Mouse (Mus musculus): ENCODE results near the gene Slc9a8. TPM values are rescaled to one million over a fixed set of nuclear protein-coding genes. Genes with fewer than 3 reads are reported as not detected.
"Not testable (repeated sequence)": the region's sequence is repeated elsewhere in the genome, so short reads cannot be mapped to it uniquely, and the experiment has no call there.

Gene Slc9a8
- polyA plus RNA-seq, 1 experiment from 2014 or later: 23.2 TPM

DNA sequence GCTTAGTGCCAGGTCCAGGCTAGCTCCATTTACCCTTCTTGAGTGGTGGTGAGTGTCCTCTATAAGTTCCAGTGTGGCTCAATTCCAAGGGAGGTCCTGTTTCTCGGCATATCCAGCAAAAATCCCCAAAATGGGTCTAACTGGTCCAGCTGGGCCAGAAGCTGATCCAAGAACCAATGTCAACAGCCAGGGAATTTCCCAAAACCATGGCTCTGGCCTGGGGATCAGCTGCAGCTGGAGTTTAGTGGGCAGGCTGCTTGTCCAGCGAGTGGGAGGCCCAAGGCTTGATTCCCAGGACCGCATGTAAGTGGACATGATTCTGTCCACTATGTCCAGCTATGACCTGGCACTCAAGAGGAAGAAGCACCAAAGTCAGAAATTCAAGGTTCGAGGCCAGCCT is 35.1 kb upstream of the Slc9a8 start:
- Histone ChIP-seq H3K4me3 (no peak overlapping the region), H3K9ac (no peak overlapping the region), H3K4me1 (no peaks in the 10 kb centered on the region), H3K36me3 (no peaks in the 10 kb centered on the region), H3K4me2 (replicated peaks) (no peak overlapping the region), H3K27ac (no peak overlapping the region), H3K27me3 (no peaks in the 10 kb centered on the region), H3K9me3 (no peaks in the 10 kb centered on the region)
- no peak for ATAC-seq (ENCODE audit: low FRiP score, low read depth)
- WGBS: 85% methylated on average over 4 of the region's 4 CpGs

GRCm38 (mm10) chr2:167386998-167387397 is 34.5 kb upstream of the Slc9a8 start:
- Histone ChIP-seq H3K4me1 (no peaks in the 10 kb centered on the region), H3K4me3 (no peak overlapping the region), H3K27ac (no peak overlapping the region), H3K9ac (no peak overlapping the region), H3K4me2 (replicated peaks) (no peak overlapping the region), H3K9me3 (no peaks in the 10 kb centered on the region), H3K27me3 (no peaks in the 10 kb centered on the region), H3K36me3 (no peaks in the 10 kb centered on the region)
- ATAC-seq (ENCODE audit: low FRiP score, low read depth): no peak
- WGBS: 68% methylated on average over 6 of the region's 6 CpGs

- H3K9ac ChIP-seq: no peak overlapping the region
- no peaks in the 10 kb centered on the region for H3K36me3 ChIP-seq
- H3K4me2 ChIP-seq (replicated peaks): no peak overlapping the region
- no peak overlapping the region for H3K27ac ChIP-seq
- H3K27me3 ChIP-seq: no peaks in the 10 kb centered on the region
- H3K9me3 ChIP-seq: 0 out of 2 replicates have a peak, but pooled peaks cover 3% of the 10 kb centered on the region
- ATAC-seq (ENCODE audit: low FRiP score, low read depth): no peak
- H3K4me1 ChIP-seq: no peaks in the 10 kb centered on the region
- 84% methylated on average over 7 of the region's 7 CpGs for WGBS
- H3K4me3 ChIP-seq: no peak overlapping the region
Observed at GRCm38 (mm10) chr2:167394426-167394825, 27.1 kb upstream of the Slc9a8 start.

DNA sequence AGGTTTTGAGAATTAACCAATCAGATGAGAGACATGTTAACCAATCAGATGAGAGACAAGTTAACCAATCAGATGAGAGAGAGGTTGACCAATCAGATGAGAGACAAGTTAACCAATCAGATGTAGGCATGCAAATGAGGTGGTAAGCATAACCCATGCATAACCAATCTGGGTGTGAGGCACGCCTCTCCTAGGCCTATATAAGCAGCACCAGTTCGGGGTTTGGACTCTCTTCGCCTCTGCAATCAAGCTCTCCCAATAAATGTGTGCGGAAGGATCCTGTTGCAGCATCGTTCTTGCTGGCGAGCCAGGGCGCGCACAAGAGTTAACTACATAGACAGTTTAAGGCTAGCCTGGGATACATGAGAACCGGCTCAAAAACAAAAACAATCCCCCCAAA is 25.1 kb upstream of the Slc9a8 start:
- H3K36me3 ChIP-seq; H3K27ac ChIP-seq; ATAC-seq (ENCODE audit: low FRiP score, low read depth); H3K4me1 ChIP-seq; H3K4me2 ChIP-seq (replicated peaks); H3K4me3 ChIP-seq; H3K27me3 ChIP-seq; H3K9ac ChIP-seq; H3K9me3 ChIP-seq: not testable (repeated sequence)
- WGBS: 93% methylated on average over 9 of the region's 9 CpGs

DNA sequence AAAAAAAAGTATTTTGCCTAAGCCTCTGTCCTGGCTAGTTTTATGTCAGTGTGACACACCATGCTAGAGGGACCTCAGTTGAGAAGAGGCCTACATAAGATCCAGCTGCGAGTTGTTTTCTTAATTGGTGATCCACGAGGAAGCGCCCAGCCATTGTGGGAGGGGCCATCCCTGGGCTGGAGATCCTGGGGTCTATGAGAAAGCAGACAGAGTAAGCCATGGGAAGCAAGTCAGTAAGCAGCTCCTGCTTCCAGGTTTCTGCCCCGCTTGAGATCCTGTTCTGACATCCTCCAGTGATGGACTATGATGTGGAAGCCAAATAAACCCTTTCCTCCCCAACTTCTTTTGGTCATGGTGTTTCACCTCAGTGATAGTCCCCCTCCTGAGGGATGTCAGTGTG is 22.5 kb upstream of the Slc9a8 start:
- H3K4me3 ChIP-seq: no peak overlapping the region
- WGBS: 47% methylated on average over 4 of the region's 4 CpGs
- H3K27me3 ChIP-seq: no peaks in the 10 kb centered on the region
- no peak overlapping the region for H3K9ac ChIP-seq
- no peaks in the 10 kb centered on the region for H3K4me1 ChIP-seq
- H3K27ac ChIP-seq: no peak overlapping the region
- no peak overlapping the region for H3K4me2 ChIP-seq (replicated peaks)
- H3K36me3 ChIP-seq: no peaks in the 10 kb centered on the region
- H3K9me3 ChIP-seq: 0 out of 2 replicates have a peak, but pooled peaks cover 3% of the 10 kb centered on the region
- ATAC-seq (ENCODE audit: low FRiP score, low read depth): no peak

DNA sequence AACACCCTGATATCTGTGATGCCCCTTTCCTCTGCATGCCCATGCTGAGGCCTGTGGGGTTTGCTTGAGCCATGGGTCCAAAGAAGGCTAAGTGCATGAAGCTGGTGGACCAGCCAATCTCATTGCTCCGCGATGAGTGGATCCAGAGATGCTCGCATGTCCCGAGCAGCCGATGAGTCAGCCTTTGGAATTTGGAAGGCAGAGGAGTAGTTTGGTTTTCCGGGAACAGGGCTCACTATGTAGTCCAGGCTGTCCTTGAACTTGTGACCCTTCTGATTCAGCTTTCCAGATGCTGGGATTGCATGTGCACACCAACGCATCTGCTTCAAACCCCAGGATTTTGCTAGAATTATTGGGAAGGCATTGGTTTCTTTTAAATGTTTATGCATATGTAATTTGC is 21.9 kb upstream of the Slc9a8 start:
- no peaks in the 10 kb centered on the region for H3K4me1 ChIP-seq
- WGBS: 82% methylated on average over 7 of the region's 7 CpGs
- no peak overlapping the region for H3K27ac ChIP-seq
- no peak overlapping the region for H3K9ac ChIP-seq
- no peak for ATAC-seq (ENCODE audit: low FRiP score, low read depth)
- no peak overlapping the region for H3K4me2 ChIP-seq (replicated peaks)
- H3K36me3 ChIP-seq: no peaks in the 10 kb centered on the region
- no peak overlapping the region for H3K4me3 ChIP-seq
- no peaks in the 10 kb centered on the region for H3K27me3 ChIP-seq
- 0 out of 2 replicates have a peak, but pooled peaks cover 3% of the 10 kb centered on the region for H3K9me3 ChIP-seq

DNA sequence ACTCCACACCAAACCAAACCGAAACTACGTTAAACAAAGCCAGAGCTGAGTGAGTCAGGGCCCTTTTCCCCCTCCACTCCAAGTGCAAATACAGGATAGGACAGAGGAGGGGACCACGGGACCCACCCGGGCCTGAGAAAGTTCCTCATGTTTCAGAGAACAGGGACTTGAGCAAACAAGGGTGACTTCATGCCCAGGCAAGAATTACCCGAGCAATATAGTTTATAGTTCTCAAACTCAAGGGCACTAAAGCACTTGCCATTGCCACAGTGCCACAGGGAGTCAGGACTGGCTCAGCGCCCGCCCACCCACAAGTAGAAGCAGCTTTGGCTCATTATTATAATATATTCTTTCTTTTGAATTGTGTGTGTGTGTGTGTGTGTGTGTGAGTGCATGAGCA is 18.4 kb upstream of the Slc9a8 start:
- Histone ChIP-seq H3K4me1 (no peaks in the 10 kb centered on the region), H3K4me3 (no peak overlapping the region), H3K4me2 (replicated peaks) (no peak overlapping the region), H3K9me3 (no peaks in the 10 kb centered on the region), H3K27me3 (no peaks in the 10 kb centered on the region), H3K9ac (no peak overlapping the region), H3K27ac (no peak overlapping the region), H3K36me3 (no peaks in the 10 kb centered on the region)
- WGBS: 75% methylated on average over 7 of the region's 7 CpGs
- ATAC-seq (ENCODE audit: low FRiP score, low read depth): no peak

DNA sequence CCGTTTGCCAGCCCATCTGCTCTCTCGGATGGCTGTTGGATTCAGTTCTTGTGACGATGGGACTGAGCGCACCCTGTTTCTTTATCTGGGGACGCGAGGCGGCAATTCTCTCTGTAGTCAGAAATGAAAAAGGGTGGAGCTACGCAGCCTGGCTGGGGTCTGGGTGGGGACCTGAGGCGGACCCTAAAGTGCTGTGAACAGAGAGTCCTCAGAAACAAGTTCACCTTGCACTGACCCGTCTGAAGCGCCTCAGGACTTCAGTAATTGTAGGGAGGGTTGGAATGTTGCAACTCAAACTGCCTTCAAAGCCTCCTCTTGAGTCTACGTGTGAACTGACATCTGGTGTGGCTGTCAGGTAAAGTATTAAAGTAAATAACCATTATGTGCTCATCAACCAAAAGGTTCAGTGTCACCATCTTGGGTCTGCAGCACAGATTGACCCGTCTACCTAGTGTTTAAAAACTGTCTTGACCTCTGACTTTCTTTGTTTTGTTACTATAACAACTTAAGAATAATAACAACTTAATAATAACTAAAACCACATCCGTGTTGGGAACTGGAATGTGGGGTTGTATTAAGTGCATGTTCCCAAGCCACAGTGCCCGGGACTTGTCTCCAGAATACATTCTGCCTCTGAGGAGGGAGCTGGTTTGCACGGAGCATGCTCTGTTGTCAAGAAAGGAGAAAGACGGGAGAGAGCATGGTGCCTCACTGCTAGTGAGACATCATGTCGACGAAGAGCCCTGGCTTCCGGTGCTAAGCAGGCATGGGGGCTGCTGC is 16.2 kb upstream of the Slc9a8 start:
- WGBS: 76% methylated on average over 20 of the region's 20 CpGs
- Histone ChIP-seq H3K9me3 (no peaks in the 10 kb centered on the region), H3K4me2 (replicated peaks) (no peak overlapping the region), H3K27ac (no peak overlapping the region), H3K9ac (no peak overlapping the region), H3K4me1 (no peaks in the 10 kb centered on the region), H3K27me3 (no peaks in the 10 kb centered on the region), H3K4me3 (no peak overlapping the region), H3K36me3 (no peaks in the 10 kb centered on the region)
- no peak for ATAC-seq (ENCODE audit: low FRiP score, low read depth)

- H3K9ac ChIP-seq: no peak overlapping the region
- H3K27me3 ChIP-seq: no peaks in the 10 kb centered on the region
- no peak for ATAC-seq (ENCODE audit: low FRiP score, low read depth)
- H3K4me3 ChIP-seq: no peak overlapping the region
- no peak overlapping the region for H3K27ac ChIP-seq
- H3K4me1 ChIP-seq: no peaks in the 10 kb centered on the region
- no peaks in the 10 kb centered on the region for H3K36me3 ChIP-seq
- H3K9me3 ChIP-seq: no peaks in the 10 kb centered on the region
- no peak overlapping the region for H3K4me2 ChIP-seq (replicated peaks)
- WGBS: 95% methylated on average over 16 of the region's 16 CpGs
Observed at GRCm38 (mm10) chr2:167407296-167407929, 14.1 kb upstream of the Slc9a8 start.

- Histone ChIP-seq H3K4me1 (no peaks in the 10 kb centered on the region), H3K36me3 (no peaks in the 10 kb centered on the region), H3K27me3 (no peaks in the 10 kb centered on the region), H3K9me3 (peaks cover 3% of the 10 kb centered on the region; the same call in 1 of the 2 replicates), H3K4me2 (replicated peaks) (no peak overlapping the region), H3K4me3 (no peak overlapping the region), H3K9ac (no peak overlapping the region), H3K27ac (no peak overlapping the region)
- 96% methylated on average over 5 of the region's 5 CpGs for WGBS
- no peak for ATAC-seq (ENCODE audit: low FRiP score, low read depth)
Observed at GRCm38 (mm10) chr2:167414461-167414860, 7.1 kb upstream of the Slc9a8 start.

- Histone ChIP-seq H3K4me2 (replicated peaks) (no peak overlapping the region), H3K4me1 (peaks cover 8% of the 10 kb centered on the region), H3K27me3 (no peaks in the 10 kb centered on the region), H3K36me3 (no peaks in the 10 kb centered on the region), H3K9me3 (peaks cover 3% of the 10 kb centered on the region; the same call in 1 of the 2 replicates), H3K4me3 (no peak overlapping the region), H3K9ac (no peak overlapping the region), H3K27ac (no peak overlapping the region)
- no peak for ATAC-seq (ENCODE audit: low FRiP score, low read depth)
- 65% methylated on average over 9 of the region's 9 CpGs for WGBS
Observed at GRCm38 (mm10) chr2:167415970-167416563, 5.4 kb upstream of the Slc9a8 start.

DNA sequence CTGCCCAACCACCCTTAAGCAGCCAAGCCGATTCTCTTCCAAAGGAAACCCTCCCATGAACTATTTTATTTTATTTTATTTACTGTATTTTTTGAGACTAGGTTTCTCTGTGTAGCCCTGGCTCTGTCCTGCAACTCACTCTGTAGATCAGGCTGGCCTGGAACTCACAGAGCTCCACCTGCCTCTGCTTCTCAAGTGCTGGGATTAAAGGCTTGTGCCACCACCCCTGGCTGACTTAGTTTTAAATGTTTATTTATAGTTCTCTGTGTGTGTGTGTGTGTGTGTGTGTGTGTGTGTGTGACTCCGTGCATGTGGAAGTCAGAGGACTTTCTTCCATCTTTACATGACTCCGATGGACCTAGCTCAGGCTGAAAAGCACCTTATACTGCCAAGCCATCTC is 4.5 kb upstream of the Slc9a8 start:
- Histone ChIP-seq H3K27me3 (no peaks in the 10 kb centered on the region), H3K4me1 (peaks cover 8% of the 10 kb centered on the region), H3K9ac (no peak overlapping the region), H3K27ac (no peak overlapping the region), H3K36me3 (no peaks in the 10 kb centered on the region), H3K4me3 (no peak overlapping the region), H3K9me3 (peaks cover 3% of the 10 kb centered on the region; the same call in 1 of the 2 replicates), H3K4me2 (replicated peaks) (no peak overlapping the region)
- no peak for ATAC-seq (ENCODE audit: low FRiP score, low read depth)
- WGBS: 88% methylated on average over 3 of the region's 3 CpGs
